Mouse (Mus musculus) granulocyte monocyte progenitor cell, adult 5-6 weeks (primary cell): ENCODE data around the gene Ankrd11. TPM values are rescaled to one million over a fixed set of nuclear protein-coding genes. Genes with fewer than 3 reads are reported as not detected.
A peak's percentile ranks its signal among the peaks of the same experiment; 100 is the strongest.

ENCODE experiments used
- ATAC-seq: replicated peaks from 2 replicates; pipeline ENCODE4 v1.8.0; 2016; ENCODE audit warnings: mild to moderate bottlenecking, moderate TSS enrichment, inconsistent platforms; ENCODE audit not compliant: poor library complexity, severe bottlenecking
- total RNA-seq, 2 experiments: library from RNA; stranded (forward) in 1 of 2; stranded (reverse) in 1 of 2; fragments of 200-712, 200-1000 nt in 1 of 2; fragments of >200 nt in 1 of 2; fragmentation: Nextera tagmentation in 1 of 2; gene quantifications; 2 replicates each; pipeline ENCODE4 v1.2.3; 2014 to 2017

The Ankrd11 gene
- total RNA-seq, 2 experiments from 2014 or later, result 63.9 to 86.3 TPM

DNA sequence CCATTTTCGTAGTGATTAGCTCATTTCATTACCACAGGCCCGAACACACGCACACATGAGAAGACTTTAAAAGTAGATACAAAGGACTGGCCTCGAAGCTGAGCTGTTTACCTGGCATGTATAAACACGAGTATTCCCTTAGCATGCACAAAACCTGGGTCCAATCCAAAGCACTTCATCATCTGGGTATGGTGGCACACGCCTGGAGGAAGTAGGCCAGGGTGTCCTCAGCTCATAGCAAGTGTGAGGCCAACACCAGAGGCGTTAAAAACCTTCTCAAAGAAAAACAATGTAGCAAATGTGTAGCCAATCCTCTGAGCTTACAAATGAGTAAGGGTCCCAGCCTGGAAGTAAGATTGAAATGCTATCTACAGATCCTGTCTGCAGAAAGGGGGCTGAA lies 27.6 kb downstream of the Ankrd11 start:
- ATAC-seq, result no peak

DNA sequence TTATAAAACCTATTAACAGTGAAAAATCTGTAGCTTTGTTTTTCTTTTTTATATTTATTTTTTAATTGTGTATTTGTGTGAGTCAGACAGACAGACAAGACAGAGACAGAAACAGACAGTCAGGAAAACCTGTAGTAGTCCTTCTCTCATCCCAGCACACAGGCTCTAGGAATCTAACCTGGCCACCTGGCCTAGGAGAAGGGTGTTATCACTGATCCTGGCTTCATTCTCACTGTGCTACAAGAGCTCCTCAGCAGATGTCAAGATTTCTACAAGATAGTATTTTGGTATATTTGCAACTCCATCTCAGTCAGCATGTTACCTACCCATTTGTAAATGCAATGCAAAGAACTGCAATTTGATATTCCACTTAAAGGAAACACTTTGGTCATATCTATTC lies 30.8 kb downstream of the Ankrd11 start:
- ATAC-seq, result no peak

DNA sequence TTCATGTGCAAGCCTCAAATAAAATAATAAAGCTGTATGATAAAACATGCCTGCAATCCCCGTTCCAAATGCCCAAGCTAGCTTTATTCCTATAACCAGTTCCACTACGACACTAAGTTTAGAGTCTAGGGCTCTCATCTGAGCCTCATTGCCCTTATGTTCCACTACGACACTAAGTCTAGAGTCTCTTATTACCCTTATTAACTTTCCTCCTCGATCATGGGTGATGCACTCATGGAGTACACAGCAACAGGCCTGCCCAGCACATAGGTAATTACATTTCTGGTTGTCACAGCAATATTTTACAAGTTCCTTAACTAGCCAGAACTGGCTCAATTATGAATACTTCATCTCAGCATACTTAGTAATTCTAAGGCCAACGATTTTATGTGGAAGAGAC lies 36.3 kb downstream of the Ankrd11 start:
- no peak for ATAC-seq

DNA sequence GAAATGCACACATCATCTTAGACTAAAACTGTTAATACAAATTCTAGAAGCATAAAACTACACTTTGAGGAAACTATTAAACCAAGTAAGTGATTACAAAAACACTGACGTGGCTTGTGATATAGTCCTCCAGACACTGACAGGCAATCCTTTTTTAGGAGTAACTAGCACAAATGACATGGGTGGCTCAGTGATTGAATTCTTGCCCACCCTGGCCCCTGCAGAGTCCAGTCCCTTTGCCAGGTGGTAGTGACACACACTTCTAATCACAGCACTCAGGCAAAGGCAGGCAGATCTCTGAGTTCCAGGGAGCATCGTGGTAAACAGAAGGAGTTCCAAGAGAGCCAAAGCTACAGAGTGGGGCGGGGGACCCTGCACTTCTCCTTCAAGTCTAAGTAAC lies 36.7 kb downstream of the Ankrd11 start:
- ATAC-seq, result no peak

DNA sequence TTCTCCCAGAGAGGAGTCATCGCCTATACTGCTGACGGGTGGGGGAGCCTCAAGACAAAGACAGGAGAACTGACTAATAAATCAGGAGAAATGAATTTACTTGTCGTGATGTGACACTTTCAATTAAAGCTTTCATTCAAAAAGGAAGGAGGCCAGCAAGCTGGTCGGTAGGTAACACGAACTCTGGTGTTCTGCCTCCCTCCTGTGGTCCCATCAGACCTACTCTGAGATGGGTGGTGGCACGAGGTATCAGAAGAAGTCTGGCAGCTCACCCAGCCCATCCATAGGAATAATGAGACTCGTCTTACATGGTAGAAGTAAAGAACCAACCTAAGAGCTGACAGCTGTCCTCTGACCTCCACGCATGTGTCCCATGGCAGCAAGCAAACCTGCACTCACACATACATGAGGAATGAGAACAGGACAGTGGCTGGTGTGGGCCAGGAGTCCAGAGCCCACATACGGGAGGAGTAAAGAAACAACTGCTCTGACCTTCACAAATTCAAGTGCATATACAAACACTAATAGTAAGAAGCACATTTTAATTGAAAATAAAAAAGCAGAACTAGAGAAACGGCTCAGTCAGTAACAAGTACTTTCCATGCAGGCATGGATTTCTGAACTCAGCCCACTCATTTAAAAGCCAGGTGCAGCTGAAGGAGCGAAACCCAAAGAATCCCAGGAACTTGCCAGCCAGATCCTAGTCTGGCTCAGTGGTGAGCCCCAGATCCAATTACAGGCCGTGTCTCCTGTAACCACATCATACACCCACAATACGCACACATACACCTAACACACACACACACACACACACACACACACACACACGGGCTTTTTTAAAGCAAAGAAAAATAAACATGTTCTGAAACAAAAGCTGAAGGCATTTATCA lies 37.8 kb downstream of the Ankrd11 start:
- ATAC-seq, result no peak

DNA sequence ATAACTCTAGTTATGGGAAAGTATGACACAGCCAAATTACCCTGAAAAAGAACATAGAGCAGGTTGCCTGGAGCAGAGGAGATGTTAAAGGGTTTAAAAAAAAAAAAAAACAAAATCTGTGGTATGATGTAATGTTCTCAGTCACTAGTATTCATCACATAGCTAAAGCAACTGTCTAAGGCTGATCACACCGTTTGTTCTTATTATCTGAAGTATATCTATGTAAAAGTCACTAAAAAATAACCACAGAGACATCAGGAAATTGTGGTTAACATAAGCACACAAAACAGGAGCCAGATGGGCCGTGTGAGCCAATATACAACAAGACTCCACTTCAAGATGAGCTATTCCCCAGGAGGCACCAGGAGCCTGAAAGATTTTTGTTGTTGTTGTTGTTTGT lies 41.8 kb downstream of the Ankrd11 start:
- peak; percentile 76 for ATAC-seq

DNA sequence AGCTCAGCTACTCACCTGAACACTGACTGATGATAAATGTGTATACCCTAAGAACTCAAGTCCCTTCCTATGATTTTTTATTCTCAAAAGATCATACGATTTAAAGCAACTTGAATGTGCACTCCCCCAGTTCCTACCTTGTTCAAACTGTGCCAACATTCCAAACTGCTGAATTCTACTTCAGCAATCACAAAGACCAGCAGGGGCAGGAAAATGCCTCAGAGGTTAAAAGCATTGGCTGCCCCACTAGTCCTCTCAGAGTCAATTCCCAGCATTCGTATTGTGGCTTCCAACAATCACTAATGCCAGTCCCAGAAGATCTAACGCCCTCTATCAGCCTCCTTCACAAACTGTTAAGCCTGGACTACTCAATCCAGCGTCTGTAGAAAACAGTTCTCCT lies 44.1 kb downstream of the Ankrd11 start:
- no peak for ATAC-seq

DNA sequence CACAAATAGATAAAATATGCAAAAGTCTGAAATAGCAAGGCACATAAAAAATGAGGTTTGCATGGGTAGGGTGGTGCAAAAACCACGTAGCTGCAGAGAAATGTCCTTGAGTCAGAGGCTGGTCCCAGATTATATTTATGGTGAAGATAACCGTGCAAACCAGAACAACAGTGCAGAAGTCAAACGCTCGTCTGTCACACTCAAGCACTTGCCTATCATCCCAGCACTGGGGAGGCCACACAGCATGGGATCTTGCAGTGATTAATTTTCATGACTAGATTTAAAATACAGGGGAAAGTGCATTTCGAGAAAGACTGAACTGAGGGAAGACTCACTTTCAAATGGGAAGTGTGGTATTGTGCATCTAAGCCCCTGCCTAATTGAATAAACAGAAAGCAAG lies 48.3 kb downstream of the Ankrd11 start:
- no peak for ATAC-seq

DNA sequence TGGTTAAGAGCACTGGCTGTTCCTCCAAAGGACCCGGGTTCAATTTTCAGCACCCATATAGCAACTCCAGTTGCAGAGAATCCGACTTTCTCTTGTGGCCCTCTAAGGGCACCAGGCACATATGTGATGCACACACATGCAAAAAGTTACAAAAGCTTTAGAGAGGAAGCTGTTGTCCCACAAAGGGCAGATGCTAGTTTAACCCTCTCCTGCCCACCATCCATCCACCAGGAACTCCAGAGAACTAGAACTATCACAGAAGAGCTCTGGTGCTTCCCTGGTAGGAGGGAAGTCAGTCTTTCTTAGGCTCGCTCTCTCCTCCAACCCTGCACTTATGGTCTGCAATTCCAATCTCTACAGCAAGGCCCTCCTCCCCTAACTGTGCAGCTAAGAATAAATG lies 49.0 kb downstream of the Ankrd11 start:
- ATAC-seq, result peak; percentile 73

DNA sequence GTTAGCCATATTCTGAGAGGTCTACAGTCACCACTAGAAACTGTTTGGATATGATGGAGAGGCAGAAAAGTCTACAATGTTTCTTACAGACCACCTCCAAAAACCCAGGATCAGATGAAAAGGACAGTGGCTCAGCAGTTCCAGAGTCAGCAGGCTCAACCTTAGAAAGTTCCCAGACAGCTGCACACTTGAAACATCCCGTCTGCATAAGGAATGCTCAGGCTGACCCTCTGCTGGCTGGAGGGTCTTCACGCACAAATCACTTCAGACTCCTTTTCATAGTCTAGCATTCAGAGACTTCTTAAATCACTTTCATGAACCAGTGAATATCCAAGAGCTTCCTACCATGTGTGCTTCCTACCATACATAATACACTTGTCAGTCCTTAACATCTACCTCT lies 49.8 kb downstream of the Ankrd11 start:
- ATAC-seq, result no peak

DNA sequence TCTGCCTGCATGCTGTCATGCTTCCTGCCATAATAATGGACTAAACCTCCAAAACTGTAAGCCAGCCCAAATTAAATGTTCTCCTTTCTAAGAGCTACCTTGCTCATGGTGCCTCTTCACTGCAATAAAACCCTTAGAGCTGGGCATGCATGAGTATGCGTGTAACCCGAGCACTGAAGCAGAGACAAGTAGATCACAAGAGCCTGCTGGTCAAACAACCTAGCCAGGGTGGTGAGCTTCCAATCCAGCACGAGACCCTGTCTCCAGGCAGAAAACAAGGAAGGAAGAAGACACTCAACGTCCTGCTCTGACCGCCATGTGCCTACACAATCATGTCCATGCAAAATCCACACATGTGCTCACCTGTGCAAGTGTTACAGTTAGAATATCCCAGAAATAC lies 50.7 kb downstream of the Ankrd11 start:
- no peak for ATAC-seq

DNA sequence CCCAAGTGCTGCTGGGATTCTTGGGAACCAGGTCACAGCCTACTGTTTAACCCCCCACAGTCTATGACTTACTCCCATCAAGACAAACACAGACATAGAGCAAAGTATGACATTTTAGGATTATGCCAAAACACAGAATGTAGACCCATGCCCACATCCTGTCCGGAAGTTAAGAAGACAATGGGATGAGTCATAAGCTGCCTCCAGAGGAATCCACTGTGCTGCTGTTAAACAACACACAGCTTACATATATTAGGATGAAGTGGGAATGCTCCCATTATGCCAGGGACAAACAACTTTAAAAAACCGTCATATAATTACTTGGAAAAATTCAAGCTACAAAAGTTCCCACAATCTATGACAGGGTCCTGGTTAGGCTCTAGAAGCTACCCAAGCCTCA lies 52.1 kb downstream of the Ankrd11 start:
- no peak for ATAC-seq

DNA sequence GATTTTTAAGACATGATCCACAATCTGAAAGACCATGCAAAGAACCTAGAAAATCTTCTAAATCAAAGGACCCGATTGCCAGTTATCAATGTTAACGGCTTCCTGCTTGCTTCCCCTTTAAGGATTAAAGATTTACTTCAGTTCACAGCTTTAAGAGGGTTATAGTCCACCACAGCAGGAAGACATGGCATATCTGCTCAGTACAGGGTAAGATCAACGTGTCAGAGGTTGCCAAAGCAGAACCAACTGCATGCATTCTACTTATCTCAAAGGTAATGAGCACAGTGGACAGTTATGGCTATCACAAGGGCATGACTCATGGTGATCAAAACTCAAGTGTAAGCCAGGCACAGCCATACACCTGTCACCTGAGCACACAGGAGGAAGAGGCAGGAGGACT lies 53.1 kb downstream of the Ankrd11 start:
- 0 out of 2 replicates have a peak, but pooled peaks have one; percentile 12 for ATAC-seq

DNA sequence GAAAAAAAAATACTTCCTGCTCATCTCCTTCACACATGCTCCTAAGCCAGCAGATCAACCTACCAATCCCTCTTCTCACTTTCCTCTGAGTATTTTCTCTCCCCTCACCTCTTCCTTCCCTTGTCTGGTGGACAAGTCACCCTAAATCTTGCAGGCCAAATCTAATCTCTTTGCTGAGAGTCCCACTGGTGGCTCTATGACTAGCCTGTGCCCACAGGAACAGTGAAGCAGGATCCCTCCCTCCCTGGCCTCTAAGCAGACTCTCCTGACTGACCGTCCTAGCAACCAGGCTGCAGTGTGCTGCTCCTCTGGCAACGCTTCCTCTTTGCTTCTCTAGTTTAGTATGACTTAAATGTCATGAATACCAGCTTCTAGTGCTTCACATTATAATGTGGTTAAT lies 54.8 kb downstream of the Ankrd11 start:
- peak; percentile 59 for ATAC-seq

DNA sequence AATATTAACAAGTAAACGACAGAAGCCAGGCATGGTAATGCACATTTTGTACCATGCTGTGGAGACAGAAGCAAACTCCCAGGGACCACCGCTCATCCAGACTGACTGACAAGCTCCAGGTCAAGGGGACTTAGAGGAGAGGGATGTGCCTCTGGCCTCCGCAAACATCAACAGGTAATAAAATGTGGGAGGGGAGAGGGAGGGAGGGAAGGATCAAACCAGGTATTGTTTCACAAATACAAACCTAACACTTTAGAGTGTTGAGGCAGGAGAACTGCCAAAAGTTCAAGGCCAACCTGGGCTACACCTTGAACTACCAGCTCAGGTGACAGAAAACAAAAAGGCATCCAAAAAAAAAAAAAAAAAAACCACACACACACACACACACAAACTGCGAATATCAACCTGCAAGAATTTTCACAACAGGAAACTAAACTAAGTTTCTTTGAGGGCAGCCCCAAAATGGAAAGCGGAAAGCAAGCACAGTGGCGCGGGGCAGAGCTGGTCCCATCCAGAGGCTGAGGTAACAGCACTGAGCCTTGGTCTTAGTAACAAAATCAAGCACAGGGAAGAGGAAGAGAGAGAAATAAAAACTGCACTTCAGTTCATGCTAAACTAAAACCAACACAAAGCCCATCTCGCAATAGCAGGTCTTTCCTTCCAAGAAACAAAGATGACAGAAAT lies 55.4 kb downstream of the Ankrd11 start:
- peak; percentile 58 for ATAC-seq

DNA sequence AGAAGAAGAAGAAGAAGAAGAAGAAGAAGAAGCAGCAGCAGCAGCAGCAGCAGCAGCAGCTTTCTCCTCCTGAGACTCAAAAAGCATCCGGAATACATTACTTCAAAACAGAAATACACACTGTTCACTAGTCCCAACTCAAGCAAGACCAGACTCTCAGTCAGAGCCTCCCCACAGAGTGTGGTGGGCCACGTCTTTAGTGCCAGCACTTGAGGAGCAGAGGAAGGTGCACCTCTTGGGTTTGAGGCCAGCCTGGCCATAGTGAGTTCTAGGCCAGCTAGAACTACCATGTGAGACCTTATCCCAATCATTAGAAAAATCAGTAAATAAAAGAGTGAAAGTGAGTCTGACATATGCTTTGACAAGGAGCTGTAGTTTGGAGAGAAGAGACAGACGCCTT lies 57.9 kb downstream of the Ankrd11 start:
- ATAC-seq, result no peak

DNA sequence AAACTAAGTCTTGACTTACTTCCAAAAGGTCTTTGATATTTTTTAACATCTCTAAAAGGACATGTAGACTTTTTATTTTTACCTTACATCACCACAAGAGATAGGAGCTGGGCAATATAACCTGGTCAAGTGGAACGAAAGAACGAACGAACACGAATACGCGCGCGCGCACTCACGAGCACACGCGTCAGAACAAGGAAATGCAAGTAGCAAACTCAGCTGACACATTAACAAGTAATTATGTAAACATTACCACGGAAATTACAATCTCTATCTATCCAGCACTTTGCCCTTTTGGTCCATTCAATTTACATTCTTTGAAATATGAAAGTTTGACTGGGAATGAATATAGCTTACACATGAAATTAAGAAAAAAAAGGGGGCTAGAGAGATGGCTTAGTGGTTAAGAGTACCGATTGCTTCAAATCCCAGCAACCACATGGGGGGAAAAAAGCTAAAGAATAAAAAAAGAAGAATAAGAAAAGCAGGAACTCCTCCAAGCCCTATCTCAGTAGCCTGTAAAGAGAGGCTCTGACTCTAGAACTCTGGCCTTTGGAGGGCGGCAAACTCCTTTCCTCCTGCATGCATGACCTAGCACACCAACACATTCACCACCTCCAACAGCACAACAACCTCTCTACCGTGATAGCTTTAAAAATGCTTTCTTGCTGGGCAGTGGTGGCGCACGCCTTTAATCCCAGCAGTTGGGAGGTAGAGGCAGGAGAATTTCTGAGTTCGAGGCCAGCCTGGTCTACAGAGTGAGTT lies 58.7 kb downstream of the Ankrd11 start:
- ATAC-seq, result no peak

DNA sequence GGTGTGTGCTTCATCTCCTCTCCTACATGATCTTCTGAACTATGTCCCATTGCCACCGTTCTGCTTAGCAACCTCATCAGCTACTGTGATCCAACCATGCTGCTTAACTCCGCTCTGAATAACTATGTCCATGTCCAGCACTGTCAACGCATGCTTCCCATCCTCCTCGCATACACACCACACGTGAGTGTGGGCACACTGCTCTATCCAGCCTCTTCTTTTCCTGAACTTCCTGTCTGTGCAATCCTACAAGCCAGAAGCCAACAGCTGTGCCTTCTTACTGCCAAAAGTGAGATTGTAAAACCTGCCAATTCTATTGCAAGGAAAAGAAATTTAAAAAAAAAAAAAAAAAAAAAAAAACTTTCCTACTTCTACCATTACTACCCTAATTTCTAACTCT lies 60.4 kb downstream of the Ankrd11 start:
- no peak for ATAC-seq

DNA sequence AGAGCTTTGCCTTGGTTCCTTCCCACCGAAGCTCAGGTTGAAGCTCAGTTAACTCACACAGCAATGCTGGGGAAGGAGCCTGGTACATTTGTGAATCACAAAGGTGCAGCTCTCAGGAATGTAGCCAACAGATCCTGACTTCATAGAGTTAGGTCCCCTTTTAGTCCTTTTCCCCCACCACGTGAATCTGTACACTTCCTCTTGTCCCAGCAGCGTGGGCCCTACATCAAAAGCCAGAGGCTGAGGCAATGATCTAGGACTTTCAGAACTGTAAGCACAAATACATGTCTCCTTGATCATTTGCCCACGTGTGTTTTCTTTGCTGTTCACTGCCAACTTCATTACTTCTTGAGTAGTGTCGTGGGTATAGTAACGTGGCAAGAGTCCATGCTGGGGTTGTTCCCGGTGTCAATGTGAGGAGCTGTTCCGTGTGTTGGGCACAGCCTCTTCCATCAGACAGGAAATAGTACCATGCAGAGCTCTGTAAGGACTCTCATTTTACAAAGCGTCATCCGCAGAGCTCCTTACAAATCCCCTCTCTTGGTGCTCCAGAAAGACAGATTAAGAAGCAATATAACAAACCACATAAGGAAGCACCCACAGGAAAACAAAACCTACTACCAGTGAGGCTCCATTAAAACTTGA lies 62.1 kb downstream of the Ankrd11 start:
- peak; percentile 62 for ATAC-seq

DNA sequence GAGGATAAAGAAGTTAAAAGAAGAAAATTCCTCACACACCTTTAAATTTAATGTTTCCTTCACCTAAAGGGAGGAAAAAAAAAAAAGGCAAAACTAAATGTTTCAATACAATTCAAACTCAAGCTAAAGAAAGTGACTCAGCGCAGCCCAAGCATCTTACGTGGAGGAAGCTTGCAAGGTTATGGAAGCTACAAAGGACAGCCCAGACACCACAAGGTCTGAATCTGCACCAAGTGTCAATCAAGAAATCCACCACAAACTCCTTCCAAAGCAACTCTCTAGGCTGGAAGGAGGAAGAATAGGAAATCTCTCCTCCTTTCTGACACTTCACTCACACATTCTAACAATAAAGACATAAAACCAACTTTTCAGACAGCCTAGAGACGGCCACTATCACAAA lies 62.7 kb downstream of the Ankrd11 start:
- ATAC-seq, result peak; percentile 35

DNA sequence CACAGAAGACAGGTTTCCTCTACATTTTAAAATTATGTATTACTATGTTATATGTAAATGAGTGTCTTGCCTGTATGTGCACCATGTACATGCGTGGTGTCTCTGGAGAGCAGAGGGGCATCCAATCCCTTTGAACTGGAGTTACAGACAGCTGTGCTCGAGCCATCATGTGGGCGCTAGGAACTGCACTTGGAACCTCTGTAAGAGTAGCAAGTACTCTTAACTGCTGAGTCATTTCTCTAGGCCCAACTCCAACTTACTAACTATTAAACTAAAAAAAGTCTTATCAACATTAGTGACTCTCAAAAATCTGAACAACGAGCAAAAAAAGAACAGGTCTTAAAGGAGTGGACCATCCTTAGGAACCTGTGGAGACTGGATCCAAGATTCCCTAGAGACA lies 66.0 kb downstream of the Ankrd11 start:
- no peak for ATAC-seq
